Mouse (Mus musculus) layer of hippocampus, adult 9-10 months (tissue): Measurements from ENCODE around the gene Rnd3.

Experiments used
- DNase-seq: peaks from one replicate; pipeline ENCODE4 v3.0.0; 2022; ENCODE audit warnings: low spot score

Rnd3 gene

DNA sequence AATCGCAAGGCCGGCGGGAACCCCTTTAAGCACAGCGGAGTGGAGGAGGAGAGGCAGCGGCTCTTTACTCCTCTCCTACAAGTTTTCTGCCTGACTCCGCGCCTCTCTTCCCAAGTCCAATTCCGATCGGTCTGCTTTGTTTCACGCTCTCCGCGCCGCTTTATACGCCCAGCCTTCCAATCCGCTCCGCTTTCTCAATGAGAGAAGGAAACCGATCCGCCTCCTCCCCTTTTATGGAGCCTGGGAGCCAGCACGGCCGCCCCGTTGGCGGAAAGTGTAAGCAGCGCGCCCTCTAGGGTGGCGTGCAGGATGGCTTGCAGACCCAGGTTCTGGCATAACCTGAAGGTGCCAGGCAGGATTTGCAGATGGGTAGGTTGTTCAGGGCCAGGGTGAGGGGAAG, at the start of gene Rnd3:
Gene Rnd3, minus strand, starts transcription at position 137 of the 400 bp plus-strand sequence.
- peak; percentile 73 for DNase-seq

GRCm38 (mm10) chr2:51192319-51192718, 43.4 kb upstream of the Rnd3 start:
- no peak for DNase-seq

DNA sequence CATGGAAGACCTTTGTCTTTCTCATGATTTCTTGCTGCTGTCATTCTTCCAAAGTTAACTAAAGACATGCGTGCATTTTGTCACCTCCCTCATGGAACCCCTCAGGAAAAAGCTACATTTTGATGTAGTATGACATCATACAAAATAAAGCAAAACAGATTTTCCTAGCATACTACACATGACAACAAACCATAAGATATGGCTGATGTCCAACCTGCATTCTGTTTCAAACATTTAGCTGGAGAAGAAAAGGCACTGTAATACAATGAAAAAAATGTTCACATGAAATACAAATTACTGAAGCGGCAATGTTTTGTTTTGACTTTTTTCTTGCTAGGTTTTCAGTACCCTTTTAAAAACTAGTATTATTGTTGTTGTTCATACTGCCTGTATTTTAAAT, 36.9 kb upstream of the Rnd3 start:
- no peak for DNase-seq

- no peak for DNase-seq
These were observed 34.1 kb upstream of the Rnd3 start for GRCm38 (mm10) chr2:51182990-51183389.

GRCm38 (mm10) chr2:51181376-51181775, 32.5 kb upstream of the Rnd3 start:
- no peak for DNase-seq

- no peak for DNase-seq
These were observed 30.2 kb upstream of the Rnd3 start for GRCm38 (mm10) chr2:51179096-51179495.

DNA sequence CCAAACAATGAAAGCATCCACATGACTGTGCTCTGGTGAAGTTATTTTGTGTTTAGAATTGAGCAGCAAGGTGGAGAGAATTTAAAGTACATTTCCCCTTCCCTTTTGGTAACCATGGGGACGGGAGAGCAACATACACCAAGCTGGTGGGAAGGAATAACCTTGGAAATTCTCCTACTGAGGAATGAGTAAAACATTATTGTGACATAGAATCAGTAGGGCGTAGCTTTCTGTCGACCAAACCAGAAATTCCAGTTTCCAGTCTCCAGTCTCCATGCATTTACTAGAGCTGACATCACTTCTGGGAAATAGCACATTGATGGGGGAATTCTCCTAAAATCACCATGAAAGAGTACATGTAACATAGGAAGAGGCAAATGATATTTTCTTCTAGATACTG, 28.7 kb upstream of the Rnd3 start:
- no peak for DNase-seq

- DNase-seq = no peak
These were observed 26.4 kb upstream of the Rnd3 start for GRCm38 (mm10) chr2:51175276-51175675.

- DNase-seq = no peak
These were observed 12.2 kb upstream of the Rnd3 start for GRCm38 (mm10) chr2:51161110-51161509.

DNA sequence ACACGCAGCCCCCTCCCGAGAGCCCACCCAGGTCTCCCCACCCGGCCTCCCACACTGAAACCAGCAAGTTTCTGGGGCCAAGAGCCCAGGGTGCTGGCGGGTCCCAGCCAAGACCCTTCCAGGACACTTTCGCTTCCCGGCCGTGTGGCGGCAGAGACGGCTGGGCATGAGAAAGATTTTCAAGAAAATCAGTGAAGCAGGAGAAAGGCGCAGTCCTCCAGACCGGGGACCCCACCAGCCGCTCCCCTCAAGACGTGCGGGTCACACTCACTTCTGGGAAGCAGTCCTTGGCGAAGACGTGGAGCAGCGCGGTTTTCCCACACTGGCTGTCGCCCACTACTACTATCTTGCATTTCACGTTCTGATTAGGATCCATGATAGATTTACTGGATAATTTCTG, 457 bp downstream of the Rnd3 start:
- no peak for DNase-seq

DNA sequence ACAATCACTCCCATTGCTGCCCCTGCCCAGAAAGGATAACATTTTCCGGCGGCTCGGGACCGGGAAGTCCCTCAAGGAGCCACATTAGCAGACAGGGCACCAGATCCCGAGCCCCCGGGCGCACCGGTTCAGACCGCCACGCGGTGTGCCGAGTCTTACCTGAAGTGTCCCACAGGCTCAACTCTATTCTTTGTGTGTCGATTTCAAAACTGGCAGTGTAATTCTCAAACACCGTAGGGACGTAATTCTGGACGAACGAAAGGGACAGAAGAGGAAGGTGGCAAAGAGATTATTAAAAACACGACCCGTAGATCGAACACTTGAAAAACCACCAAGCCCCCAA, 875 bp downstream of the Rnd3 start:
- peak; percentile 9 for DNase-seq

DNA sequence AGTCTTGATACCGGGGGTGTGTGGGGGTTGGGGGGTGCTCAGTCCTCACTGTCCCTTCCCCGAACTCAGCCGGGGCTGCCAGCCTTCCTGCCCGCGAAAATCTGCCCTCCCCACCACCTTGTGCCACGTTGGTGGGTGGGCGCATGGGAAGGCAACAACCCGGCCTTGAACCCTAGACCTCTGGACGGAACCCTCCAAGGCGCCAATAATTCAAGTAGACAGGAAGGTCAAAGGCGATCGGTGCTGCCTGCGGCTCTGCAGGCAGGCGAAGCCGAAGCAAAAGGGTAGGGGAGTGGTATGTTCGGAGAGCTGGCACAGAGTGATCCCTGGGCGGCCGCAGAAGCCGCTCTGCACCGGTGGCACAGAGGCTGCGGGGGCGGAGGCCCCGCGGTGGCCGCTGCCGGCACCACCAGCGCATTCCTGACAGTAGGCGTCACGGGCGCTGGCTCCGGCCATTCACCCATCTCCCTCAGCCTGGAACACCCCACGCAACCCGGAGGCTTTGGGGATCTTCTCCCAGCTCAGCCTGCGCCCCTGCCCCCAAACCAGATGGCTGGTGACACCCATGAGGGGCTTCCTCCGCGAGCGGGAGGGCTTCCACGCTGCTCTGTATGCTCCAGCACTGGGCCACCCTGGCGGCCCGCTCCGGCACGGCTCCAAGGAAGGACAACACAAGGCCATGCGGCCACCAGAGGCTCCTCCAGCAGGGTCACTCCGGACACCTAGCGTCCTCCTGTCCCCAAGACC, 1.4 kb downstream of the Rnd3 start:
- DNase-seq = no peak

GRCm38 (mm10) chr2:51146871-51147317, 2.0 kb downstream of the Rnd3 start:
- peak; percentile 31 for DNase-seq

DNA sequence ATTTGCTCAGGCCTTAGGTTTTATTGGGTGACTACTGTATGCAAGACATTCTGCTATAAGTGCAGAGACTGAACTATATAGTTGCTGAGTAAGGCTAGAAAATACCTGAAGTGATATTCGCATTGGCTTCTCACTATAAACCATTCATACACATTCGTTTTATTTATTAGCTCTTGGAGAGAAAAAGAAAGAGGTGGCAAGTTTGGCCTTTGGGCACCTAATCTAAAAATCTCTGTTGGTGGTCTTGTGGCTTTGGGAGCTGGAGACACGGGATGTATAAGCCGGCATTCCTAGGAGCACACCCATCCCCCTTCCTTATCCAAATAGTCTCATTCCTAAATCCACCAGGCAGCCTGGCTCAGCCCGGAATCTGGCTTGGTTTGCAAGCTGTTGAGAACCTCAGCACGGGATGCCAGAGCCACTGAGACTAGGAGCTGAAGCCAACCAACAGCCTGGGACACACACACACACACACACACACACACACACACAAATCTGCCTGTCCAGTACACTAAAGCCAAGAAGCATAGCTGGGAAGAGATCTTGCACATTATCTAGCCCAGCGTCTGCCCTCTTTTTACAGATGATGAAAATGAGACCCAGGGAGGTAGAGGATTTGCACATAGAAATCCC, 3.0 kb downstream of the Rnd3 start:
- DNase-seq = no peak

DNA sequence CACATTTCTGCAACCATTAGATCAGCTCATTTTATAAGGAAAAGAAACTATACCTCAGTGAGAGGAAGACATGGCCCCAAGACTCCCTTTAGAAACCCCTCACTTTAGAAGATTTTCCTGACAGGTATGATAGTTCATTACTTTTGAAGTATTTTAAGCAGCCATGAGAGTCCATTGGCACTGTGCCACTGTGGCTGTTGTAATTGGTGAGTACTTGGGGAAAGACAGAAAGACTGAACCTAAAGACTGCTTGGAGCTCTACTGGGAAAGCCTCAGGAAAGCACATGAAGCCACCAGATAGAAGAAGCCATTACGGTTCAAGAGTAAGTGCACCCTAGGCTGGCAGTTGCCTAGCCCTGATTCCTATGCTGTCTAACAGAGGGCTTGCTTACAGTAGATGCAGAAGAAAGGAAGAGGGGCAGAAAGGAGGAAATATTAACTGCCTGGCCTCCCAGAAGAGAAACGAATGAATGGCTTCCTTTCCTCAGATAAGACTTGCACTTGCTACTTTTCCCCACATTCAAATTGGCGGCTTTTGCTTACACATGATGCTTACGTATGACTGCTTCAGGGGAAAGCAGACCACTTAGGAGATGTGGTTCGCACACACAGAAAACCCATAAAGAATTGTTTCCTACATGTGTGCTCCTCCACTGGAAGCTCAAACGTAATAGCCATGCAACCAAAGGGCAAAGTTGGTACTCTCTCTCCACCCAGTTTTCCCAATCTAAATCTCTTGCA, 4.4 kb downstream of the Rnd3 start:
- no peak for DNase-seq

DNA sequence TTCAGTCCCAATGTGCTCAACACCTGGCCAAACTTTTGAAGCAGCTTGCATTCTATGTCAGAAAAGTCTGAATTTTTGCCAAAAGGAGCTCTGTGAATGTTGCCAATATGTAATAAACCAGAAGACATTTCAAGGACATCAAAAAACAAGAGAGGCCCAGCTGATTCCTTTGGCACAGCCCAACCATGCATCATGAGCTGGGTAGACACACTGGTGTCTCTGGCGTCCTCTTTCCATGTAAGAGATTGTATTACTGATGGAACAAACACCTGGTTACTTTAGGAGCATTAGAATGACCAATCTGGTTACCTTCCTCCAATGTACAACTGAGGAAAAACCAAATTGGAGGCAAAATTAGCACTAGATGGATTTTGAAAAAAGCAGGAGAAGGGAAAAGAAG, 6.5 kb downstream of the Rnd3 start:
- no peak for DNase-seq

GRCm38 (mm10) chr2:51141345-51141744, 7.6 kb downstream of the Rnd3 start:
- no peak for DNase-seq

GRCm38 (mm10) chr2:51140486-51140885, 8.4 kb downstream of the Rnd3 start:
- no peak for DNase-seq

GRCm38 (mm10) chr2:51139912-51140446, 8.9 kb downstream of the Rnd3 start:
- no peak for DNase-seq

DNA sequence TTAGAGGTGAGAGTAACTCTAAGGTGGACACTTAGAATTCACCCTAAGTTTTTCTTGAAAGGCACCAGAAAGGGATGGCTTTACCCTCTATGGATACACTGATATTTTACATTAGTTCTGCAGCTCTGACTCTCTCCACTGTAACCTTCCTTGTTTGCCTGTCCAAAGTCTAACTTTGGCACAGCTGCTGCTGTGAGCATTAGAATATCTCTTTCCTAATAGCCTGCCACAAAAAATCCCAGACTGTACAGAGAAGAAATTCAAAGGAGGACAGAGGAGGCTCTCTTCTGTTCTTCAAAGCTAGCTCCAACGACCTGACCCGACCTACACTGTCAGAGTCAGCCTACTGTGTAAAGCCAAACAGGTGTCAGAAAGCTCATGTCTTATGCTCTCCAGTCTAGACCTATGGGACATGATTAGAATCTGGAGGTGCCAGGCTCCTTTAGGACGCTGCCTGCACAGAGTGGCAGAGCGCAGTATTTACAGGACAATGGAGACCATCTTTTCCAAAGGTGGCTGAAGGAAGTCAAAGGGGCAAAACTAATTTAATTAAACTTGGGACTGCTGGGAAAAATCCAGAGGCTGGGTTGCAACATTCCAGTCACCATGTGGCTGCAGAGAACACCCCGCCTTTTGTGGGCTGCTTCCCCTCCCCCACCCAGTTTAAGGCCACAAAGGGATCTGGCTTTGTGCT, 9.5 kb downstream of the Rnd3 start:
- DNase-seq = no peak

GRCm38 (mm10) chr2:51137726-51138125, 11.2 kb downstream of the Rnd3 start:
- no peak for DNase-seq

DNA sequence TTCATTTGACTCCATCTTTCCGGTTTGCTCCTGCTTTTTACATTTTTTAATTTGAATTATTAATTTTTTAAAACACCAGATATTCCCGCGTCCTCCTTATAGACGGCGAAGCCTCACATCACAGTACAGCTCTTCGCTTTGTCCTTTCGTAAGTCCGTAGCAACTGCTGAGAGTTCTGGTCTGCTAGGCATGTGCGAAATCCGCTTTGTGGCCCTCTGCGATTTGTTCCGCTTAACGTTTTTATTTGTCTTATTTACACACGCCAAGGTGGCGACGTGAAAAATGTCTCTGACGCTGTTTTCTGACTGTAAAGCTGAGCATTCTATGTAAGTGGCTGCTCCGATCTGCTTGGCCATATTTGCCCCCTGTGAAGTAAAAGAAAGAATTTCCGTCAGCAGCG, 16.7 kb downstream of the Rnd3 start:
- DNase-seq = no peak
